Mouse (Mus musculus): ENCODE data around the gene Pgghg.

Pgghg gene

GRCm38 (mm10) chr7:140941222-140942051 is at the start of gene Pgghg:
Gene Pgghg (plus strand): TSS chr7:140941391.
- DNase-seq (ENCODE audit: low read depth, low spot score): no peak

GRCm38 (mm10) chr7:140894031-140894430 is 47.2 kb upstream of the Pgghg start:
- DNase-seq (ENCODE audit: low read depth, low spot score): no peak

- DNase-seq (ENCODE audit: low read depth, low spot score): no peak
Measured at GRCm38 (mm10) chr7:140894611-140895010, 46.6 kb upstream of the Pgghg start.

- no peak for DNase-seq (ENCODE audit: low read depth, low spot score)
Measured at GRCm38 (mm10) chr7:140897863-140898262, 43.3 kb upstream of the Pgghg start.

GRCm38 (mm10) chr7:140899121-140899520 is 42.1 kb upstream of the Pgghg start:
- DNase-seq (ENCODE audit: low read depth, low spot score): no peak

- DNase-seq (ENCODE audit: low read depth, low spot score): no peak
Measured at GRCm38 (mm10) chr7:140900220-140900619, 41.0 kb upstream of the Pgghg start, which contains the start of gene Cox8b. Gene Cox8b (minus strand): TSS chr7:140900446.

GRCm38 (mm10) chr7:140902036-140902875 is 38.9 kb upstream of the Pgghg start:
- no peak for DNase-seq (ENCODE audit: low read depth, low spot score)

GRCm38 (mm10) chr7:140903212-140903611 is 38.0 kb upstream of the Pgghg start:
- DNase-seq (ENCODE audit: low read depth, low spot score): peak; percentile 40

GRCm38 (mm10) chr7:140905642-140906081 is 35.5 kb upstream of the Pgghg start:
- DNase-seq (ENCODE audit: low read depth, low spot score): no peak

- DNase-seq (ENCODE audit: low read depth, low spot score): no peak
Measured at GRCm38 (mm10) chr7:140907131-140907530, 34.1 kb upstream of the Pgghg start.

- DNase-seq (ENCODE audit: low read depth, low spot score): no peak
Measured at GRCm38 (mm10) chr7:140907697-140908096, 33.5 kb upstream of the Pgghg start.

GRCm38 (mm10) chr7:140908181-140908580 is 33.0 kb upstream of the Pgghg start:
- DNase-seq (ENCODE audit: low read depth, low spot score): no peak

- DNase-seq (ENCODE audit: low read depth, low spot score): peak; percentile 32
Measured at GRCm38 (mm10) chr7:140908634-140909107, 32.5 kb upstream of the Pgghg start.

- DNase-seq (ENCODE audit: low read depth, low spot score): no peak
Measured at GRCm38 (mm10) chr7:140912293-140912692, 28.9 kb upstream of the Pgghg start.

- DNase-seq (ENCODE audit: low read depth, low spot score): no peak
Measured at GRCm38 (mm10) chr7:140912846-140913482, 28.2 kb upstream of the Pgghg start.

GRCm38 (mm10) chr7:140914031-140914690 is 27.0 kb upstream of the Pgghg start:
- DNase-seq (ENCODE audit: low read depth, low spot score): no peak

GRCm38 (mm10) chr7:140919911-140920310 is 21.3 kb upstream of the Pgghg start:
- no peak for DNase-seq (ENCODE audit: low read depth, low spot score)

- no peak for DNase-seq (ENCODE audit: low read depth, low spot score)
Measured at GRCm38 (mm10) chr7:140920418-140921029, 20.7 kb upstream of the Pgghg start, which contains the start of gene Nlrp6. Gene Nlrp6 (plus strand): TSS chr7:140920902.

- no peak for DNase-seq (ENCODE audit: low read depth, low spot score)
Measured at GRCm38 (mm10) chr7:140921225-140921975, 19.8 kb upstream of the Pgghg start.
